Mouse (Mus musculus) forebrain, embryonic 11.5 days (tissue): ENCODE results near the gene Rin2. TPM values are rescaled to one million over a fixed set of nuclear protein-coding genes. Genes with fewer than 3 reads are reported as not detected.
"Not testable (repeated sequence)": the region's sequence is repeated elsewhere in the genome, so short reads cannot be mapped to it uniquely, and the experiment has no call there.

Experiments
- ATAC-seq: fragments of 200-750 bp; cut with Nextera tagmentation; replicated peaks from 2 replicates; pipeline ENCODE4 v1.8.0; 2017; ENCODE audit warnings: moderate TSS enrichment; ENCODE audit not compliant: low FRiP score
- DNase-seq: peaks from one replicate; pipeline ENCODE4 v3.0.0-alpha.2; 2017; ENCODE audit warnings: low spot score
- H3K27ac ChIP-seq: fragments of 300-500 bp; sonication (generic); 2 replicates; pipeline ENCODE4 v1.5.1; 2014; ENCODE audit warnings: low read depth, low read length
- H3K27me3 ChIP-seq: fragments of 300-500 bp; sonication (generic); 2 replicates; pipeline ENCODE4 v1.6.1; 2014; ENCODE audit warnings: mild to moderate bottlenecking, low read length, mixed read lengths; ENCODE audit not compliant: control insufficient read depth, insufficient read depth
- H3K36me3 ChIP-seq: fragments of 300-500 bp; sonication (generic); 2 replicates; pipeline ENCODE4 v1.6.1; 2014; ENCODE audit warnings: mild to moderate bottlenecking, low read length, moderate library complexity, mixed read lengths; ENCODE audit not compliant: control insufficient read depth, insufficient read depth
- H3K4me1 ChIP-seq: fragments of 300-500 bp; sonication (generic); replicated peaks from 2 replicates; pipeline ENCODE4 v1.6.1; 2014; ENCODE audit warnings: low read length, mixed read lengths; ENCODE audit not compliant: control insufficient read depth, insufficient read depth
- H3K4me2 ChIP-seq: fragments of 300-500 bp; sonication (generic); 2 replicates; pipeline ENCODE4 v1.6.1; 2014; ENCODE audit warnings: low read depth, mild to moderate bottlenecking, low read length, moderate library complexity, mixed read lengths; ENCODE audit not compliant: severe bottlenecking
- H3K4me3 ChIP-seq: fragments of 300-500 bp; sonication (generic); 2 replicates; pipeline ENCODE4 v1.5.1; 2014; ENCODE audit warnings: low read depth, low read length
- H3K9ac ChIP-seq: fragments of 300-500 bp; sonication (generic); 2 replicates; pipeline ENCODE4 v1.6.1; 2014; ENCODE audit warnings: low read length
- H3K9me3 ChIP-seq: fragments of 300-500 bp; sonication (generic); 2 replicates; pipeline ENCODE4 v1.6.1; 2016; ENCODE audit warnings: low read length, mixed read lengths; ENCODE audit not compliant: control insufficient read depth
- WGBS: fragments of 180-500 bp; shearing (Covaris S2); extraction: QIAGEN DNeasy Blood & Tissue Kit; methylation state at CpG from one replicate; pipeline ENCODE4 v1.1.7; 2014; 5-methylcytosine and 5-hydroxymethylcytosine counted together
- polyA plus RNA-seq: library from polyadenylated mRNA; unstranded; fragments of >200 nt; fragmentation: Nextera tagmentation; extraction: Ambion mirVana; gene quantifications from 2 replicates; pipeline ENCODE4 v1.2.1, GENCODE M21; 2014

Gene Rin2
- polyA plus RNA-seq, 1 experiment from 2014 or later = 12.4 TPM

GRCm38 (mm10) chr2:145712026-145712425 is 37.0 kb downstream of the Rin2 start:
- DNase-seq = no peak
- no peak for ATAC-seq
- H3K27ac ChIP-seq = no peak overlapping the region
- no peak overlapping the region for H3K9ac ChIP-seq
- no peak overlapping the region for H3K4me3 ChIP-seq
- H3K4me2 ChIP-seq = no peak overlapping the region
- H3K36me3 ChIP-seq = no peaks in the 10 kb centered on the region
- H3K27me3 ChIP-seq = no peaks in the 10 kb centered on the region
- peaks cover 3% of the 10 kb centered on the region; the same call in 1 of the 2 replicates for H3K4me1 ChIP-seq
- H3K9me3 ChIP-seq = no peaks in the 10 kb centered on the region
- WGBS = 40% methylated on average over 3 of the region's 3 CpGs

- Histone ChIP-seq H3K4me1 (no peaks in the 10 kb centered on the region), H3K4me2 (no peak overlapping the region), H3K9me3 (no peaks in the 10 kb centered on the region), H3K27ac (no peak overlapping the region), H3K36me3 (no peaks in the 10 kb centered on the region), H3K4me3 (no peak overlapping the region), H3K9ac (no peak overlapping the region), H3K27me3 (no peaks in the 10 kb centered on the region)
- ATAC-seq = no peak
- no peak for DNase-seq
- 87% methylated on average over 1 of the region's 1 CpGs for WGBS
These were observed 42.5 kb downstream of the Rin2 start for GRCm38 (mm10) chr2:145717539-145717938.

- H3K4me2 ChIP-seq = no peak overlapping the region
- WGBS = 84% methylated on average over 5 of the region's 5 CpGs
- no peak for ATAC-seq
- no peak overlapping the region for H3K9ac ChIP-seq
- no peaks in the 10 kb centered on the region for H3K36me3 ChIP-seq
- H3K27me3 ChIP-seq = no peaks in the 10 kb centered on the region
- H3K4me3 ChIP-seq = no peak overlapping the region
- H3K4me1 ChIP-seq = no peaks in the 10 kb centered on the region
- H3K27ac ChIP-seq = no peak overlapping the region
- H3K9me3 ChIP-seq = no peaks in the 10 kb centered on the region
- DNase-seq = no peak
These were observed 43.7 kb downstream of the Rin2 start for GRCm38 (mm10) chr2:145718624-145719183.

- WGBS = 83% methylated on average over 3 of the region's 3 CpGs
- Histone ChIP-seq H3K27me3 (no peaks in the 10 kb centered on the region), H3K4me1 (no peaks in the 10 kb centered on the region), H3K27ac (no peak overlapping the region), H3K36me3 (no peaks in the 10 kb centered on the region), H3K9me3 (no peaks in the 10 kb centered on the region), H3K4me3 (no peak overlapping the region), H3K4me2 (no peak overlapping the region), H3K9ac (no peak overlapping the region)
- DNase-seq (no peak), ATAC-seq (no peak)
These were observed 45.1 kb downstream of the Rin2 start for GRCm38 (mm10) chr2:145720157-145720556.

- no peak overlapping the region for H3K4me2 ChIP-seq
- no peaks in the 10 kb centered on the region for H3K4me1 ChIP-seq
- no peak overlapping the region for H3K27ac ChIP-seq
- no peaks in the 10 kb centered on the region for H3K36me3 ChIP-seq
- no peak overlapping the region for H3K4me3 ChIP-seq
- H3K9ac ChIP-seq = no peak overlapping the region
- no peaks in the 10 kb centered on the region for H3K9me3 ChIP-seq
- H3K27me3 ChIP-seq = no peaks in the 10 kb centered on the region
- 76% methylated on average over 2 of the region's 2 CpGs for WGBS
- no peak for ATAC-seq
- no peak for DNase-seq
These were observed 45.7 kb downstream of the Rin2 start for GRCm38 (mm10) chr2:145720743-145721142.

- H3K27me3 ChIP-seq, H3K9me3 ChIP-seq, H3K4me1 ChIP-seq, H3K9ac ChIP-seq, H3K36me3 ChIP-seq, H3K4me2 ChIP-seq, H3K27ac ChIP-seq, H3K4me3 ChIP-seq, ATAC-seq, DNase-seq: not testable (repeated sequence)
- 79% methylated on average over 2 of the region's 2 CpGs for WGBS
These were observed 47.3 kb downstream of the Rin2 start for GRCm38 (mm10) chr2:145722304-145722703.

- H3K4me1 ChIP-seq = no peaks in the 10 kb centered on the region
- H3K27me3 ChIP-seq = no peaks in the 10 kb centered on the region
- H3K4me2 ChIP-seq = no peak overlapping the region
- H3K4me3 ChIP-seq = no peak overlapping the region
- DNase-seq (no peak), ATAC-seq (no peak)
- no peaks in the 10 kb centered on the region for H3K9me3 ChIP-seq
- H3K27ac ChIP-seq = no peak overlapping the region
- H3K9ac ChIP-seq = no peak overlapping the region
- no peaks in the 10 kb centered on the region for H3K36me3 ChIP-seq
- 78% methylated on average over 1 of the region's 1 CpGs for WGBS
These were observed 49.3 kb downstream of the Rin2 start for GRCm38 (mm10) chr2:145724288-145724687.

GRCm38 (mm10) chr2:145729414-145729813 is 54.4 kb downstream of the Rin2 start:
- 85% methylated on average over 7 of the region's 7 CpGs for WGBS
- H3K36me3 ChIP-seq = no peaks in the 10 kb centered on the region
- no peaks in the 10 kb centered on the region for H3K27me3 ChIP-seq
- no peaks in the 10 kb centered on the region for H3K9me3 ChIP-seq
- DNase-seq (no peak), ATAC-seq (no peak)
- H3K4me1 ChIP-seq = no peaks in the 10 kb centered on the region
- H3K9ac ChIP-seq = no peak overlapping the region
- H3K27ac ChIP-seq = no peak overlapping the region
- no peak overlapping the region for H3K4me3 ChIP-seq
- H3K4me2 ChIP-seq = no peak overlapping the region

GRCm38 (mm10) chr2:145730189-145730880 is 55.3 kb downstream of the Rin2 start:
- H3K4me1 ChIP-seq = no peaks in the 10 kb centered on the region
- DNase-seq (no peak), ATAC-seq (no peak)
- H3K36me3 ChIP-seq = no peaks in the 10 kb centered on the region
- H3K27me3 ChIP-seq = no peaks in the 10 kb centered on the region
- H3K4me2 ChIP-seq = no peak overlapping the region
- no peaks in the 10 kb centered on the region for H3K9me3 ChIP-seq
- H3K4me3 ChIP-seq = no peak overlapping the region
- H3K9ac ChIP-seq = no peak overlapping the region
- H3K27ac ChIP-seq = no peak overlapping the region
- 83% methylated on average over 9 of the region's 9 CpGs for WGBS
